Mouse (Mus musculus): ENCODE measurements at regions not wholly inside any gene's neighbourhood (a gene's known extent, or its start where the extent isn't known, plus 50 kb on each side); places are given as distances from the start of the nearest gene placed in this dataset.

- no peak for DNase-seq (ENCODE audit: low spot score)
These were observed 54.2 kb downstream of the Barx1 start for GRCm38 (mm10) chr13:48717036-48717435.

DNA sequence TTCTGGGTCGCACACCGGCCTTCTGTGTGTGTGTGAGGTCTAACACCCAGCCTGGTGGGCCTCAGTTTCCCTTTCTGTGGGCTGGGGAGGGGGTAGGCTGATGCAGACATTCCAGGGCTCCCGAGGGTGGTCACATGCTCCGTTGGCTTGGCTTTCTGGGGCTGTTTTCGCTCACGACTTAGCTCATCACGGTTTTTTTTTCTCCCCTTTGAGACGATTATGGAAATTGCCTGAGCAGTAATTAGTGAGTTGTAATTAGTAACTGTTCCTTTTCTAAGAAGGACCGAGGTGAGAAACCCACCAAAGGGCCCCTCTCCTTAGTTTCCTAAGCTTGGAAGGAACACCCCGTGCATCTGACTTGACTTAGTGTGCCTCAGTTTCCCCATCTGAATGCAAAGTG, 54.7 kb downstream of the Barx1 start:
- DNase-seq (ENCODE audit: low spot score): no peak

GRCm38 (mm10) chr13:48723676-48724075, 60.9 kb downstream of the Barx1 start:
- no peak for DNase-seq (ENCODE audit: low spot score)

DNA sequence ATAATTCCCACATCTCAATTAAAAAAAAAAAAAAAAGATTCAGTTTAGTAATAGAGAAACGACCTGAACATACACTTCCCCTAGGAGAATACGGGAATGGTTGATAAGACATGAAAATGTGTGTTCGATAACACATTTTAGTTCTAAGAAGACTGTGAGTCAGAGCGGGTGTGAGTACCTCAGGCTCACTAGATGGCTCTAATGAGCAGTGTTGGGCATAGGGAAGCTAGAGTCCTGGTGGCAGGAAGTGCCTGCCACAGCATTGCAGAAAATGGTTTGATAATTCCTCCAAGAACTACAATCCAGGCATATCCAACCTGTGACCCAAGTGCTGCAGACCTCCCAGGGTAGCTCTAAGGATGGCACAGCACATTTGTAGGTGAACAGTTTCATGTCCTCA, 63.6 kb downstream of the Barx1 start:
- peak; percentile 9 for DNase-seq (ENCODE audit: low spot score)

DNA sequence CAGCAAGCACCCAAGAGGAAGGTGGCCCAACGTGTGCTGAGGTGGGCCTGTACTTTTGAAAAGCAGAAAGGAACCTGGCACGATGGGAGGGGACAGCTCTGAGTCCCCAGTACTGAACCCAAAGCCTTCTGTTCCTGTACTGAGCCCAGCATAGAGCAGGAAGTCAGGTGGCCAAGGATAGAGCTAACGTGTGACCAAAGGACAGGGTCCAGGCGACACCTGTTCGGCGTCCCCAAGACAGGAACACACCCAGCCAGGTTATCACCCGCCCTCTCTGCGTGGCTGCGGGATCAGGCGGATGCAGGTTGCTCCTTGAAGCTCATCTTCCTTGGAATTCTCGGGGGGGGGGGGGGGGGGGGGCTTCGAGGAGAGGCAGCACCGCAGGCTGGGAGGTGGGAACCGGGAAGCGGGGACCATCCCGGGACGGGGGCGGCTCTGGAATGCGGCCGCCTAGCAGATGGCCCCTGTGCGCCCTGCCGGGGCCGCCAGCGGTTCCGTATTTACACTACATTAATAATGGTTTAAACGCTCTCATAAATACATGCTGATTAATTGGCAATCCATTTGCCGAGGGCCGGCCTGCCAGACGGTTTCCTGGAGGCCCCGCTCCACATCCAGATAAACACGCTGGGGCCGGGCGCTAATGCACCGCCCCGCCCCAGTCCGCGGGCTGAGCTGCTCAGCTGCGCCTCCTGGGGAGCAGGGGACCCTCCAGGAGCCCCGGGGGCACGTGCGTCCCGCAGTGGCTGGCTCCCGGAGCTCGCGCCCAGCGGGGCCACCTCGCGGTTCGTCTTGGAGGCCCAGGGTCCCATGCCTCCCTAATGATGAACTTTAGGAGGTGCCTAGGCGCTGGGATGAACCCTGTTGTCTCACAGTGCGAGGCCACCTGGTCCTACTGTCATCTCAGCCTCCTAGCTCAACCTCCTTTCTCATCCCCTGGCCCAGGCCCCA, 68.5 kb downstream of the Barx1 start:
- no peak for DNase-seq (ENCODE audit: low spot score)

GRCm38 (mm10) chr13:48732168-48732841, 69.5 kb downstream of the Barx1 start:
- peak; percentile 57 for DNase-seq (ENCODE audit: low spot score)

DNA sequence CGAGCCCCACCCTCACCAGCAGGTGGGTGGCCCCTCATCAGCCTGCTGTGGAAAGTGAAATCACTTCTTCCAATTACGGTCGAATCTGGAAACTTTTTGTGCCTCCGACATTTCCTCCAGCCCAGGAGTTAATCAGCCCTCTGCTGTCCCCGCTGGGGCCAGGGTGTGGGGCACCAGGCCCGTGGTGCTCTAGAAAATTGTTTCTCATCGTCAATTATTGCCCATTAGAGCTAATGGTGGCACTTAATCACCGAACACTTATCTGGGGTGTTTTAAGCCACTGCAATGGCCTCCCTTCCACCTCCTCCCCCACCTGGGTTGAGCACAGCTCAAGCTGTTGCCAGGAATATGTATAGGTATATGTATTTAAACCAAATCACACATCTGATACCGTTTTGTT, 72.2 kb downstream of the Barx1 start:
- DNase-seq (ENCODE audit: low spot score): no peak

- DNase-seq (ENCODE audit: low spot score): no peak
These were observed 82.8 kb downstream of the Barx1 start for GRCm38 (mm10) chr13:48745566-48745965.

DNA sequence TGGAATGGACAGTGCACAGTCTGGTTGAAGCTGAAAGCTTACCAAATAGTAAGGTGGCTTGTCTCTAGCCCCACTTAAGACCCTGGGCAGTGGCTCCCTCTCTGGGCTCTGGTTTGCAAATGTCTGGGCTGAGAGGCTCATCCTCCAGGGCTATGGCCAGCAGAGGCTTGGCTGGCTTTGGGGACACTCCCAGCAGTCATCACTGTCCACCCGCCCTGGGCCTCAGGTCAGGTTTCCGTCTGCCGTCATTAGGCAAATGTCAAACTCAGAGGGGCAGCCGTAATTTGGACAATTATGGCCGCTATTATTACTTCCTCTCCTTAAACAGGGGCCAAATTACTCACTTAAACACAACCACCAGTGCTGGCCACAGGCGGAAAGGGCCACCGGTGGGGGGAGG, 83.5 kb downstream of the Barx1 start:
- no peak for DNase-seq (ENCODE audit: low spot score)
